Mouse (Mus musculus) heart, adult 2 months (tissue): ENCODE data around the gene A730061H03Rik.

Source experiments
- CTCF ChIP-seq: fragments of 200-600 bp; IDR thresholded peaks from 2 replicates; pipeline ENCODE4 v1.8.1; 2022; ENCODE audit warnings: antibody characterized with exemption, mild to moderate bottlenecking, moderate library complexity
- EP300 ChIP-seq: fragments of 200-500 bp; IDR thresholded peaks from 2 replicates; pipeline ENCODE4 v1.6.1; 2011; ENCODE audit warnings: low read depth, low read length, control low read depth; ENCODE audit not compliant: insufficient read depth

DNA sequence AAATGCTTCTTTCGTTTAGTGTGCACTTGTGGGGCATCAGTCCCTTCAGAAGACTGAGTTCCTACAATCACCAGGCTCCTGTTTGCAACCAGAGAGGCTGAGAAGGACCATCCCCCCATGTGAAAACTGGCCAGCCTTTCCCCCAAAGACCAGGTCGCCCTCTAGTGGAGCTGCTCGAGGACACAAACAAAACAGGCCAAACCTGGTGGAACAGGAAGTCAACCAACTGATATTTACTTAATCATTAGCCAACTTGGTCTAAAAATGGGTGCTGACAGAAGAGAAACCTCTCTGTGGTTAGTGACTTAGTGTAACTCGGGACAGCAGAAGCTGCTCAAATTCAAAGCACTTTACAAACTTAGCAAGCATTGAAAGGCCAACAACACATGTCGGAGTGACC, 3.2 kb downstream of the A730061H03Rik start:
- no peak; the same call in none of the 2 replicates for TF ChIP-seq CTCF
- peak; percentile 66; the same call in 1 of the 2 replicates for TF ChIP-seq EP300
